Mouse (Mus musculus): ENCODE results near the gene Igfbp4. TPM values are rescaled to one million over a fixed set of nuclear protein-coding genes. Genes with fewer than 3 reads are reported as not detected.

The Igfbp4 gene
- polyA plus RNA-seq, 1 experiment from 2014 or later = 151 TPM

GRCm38 (mm10) chr11:99101693-99102092 lies 60.6 kb downstream of the Igfbp4 start:
- H3K4me2 ChIP-seq = no peak overlapping the region
- no peaks in the 10 kb centered on the region for H3K36me3 ChIP-seq
- no peak for ATAC-seq (ENCODE audit: low FRiP score)
- H3K9ac ChIP-seq (replicated peaks) = no peak overlapping the region
- no peak overlapping the region for H3K27ac ChIP-seq (replicated peaks)
- 89% methylated on average over 8 of the region's 8 CpGs for WGBS
- peaks cover 4% of the 10 kb centered on the region; the same call in 1 of the 2 replicates for H3K4me1 ChIP-seq
- no peaks in the 10 kb centered on the region for H3K9me3 ChIP-seq (replicated peaks)
- H3K4me3 ChIP-seq (replicated peaks) = no peak overlapping the region
- H3K27me3 ChIP-seq (replicated peaks) = no peaks in the 10 kb centered on the region

- 93% methylated on average over 9 of the region's 9 CpGs for WGBS
- Histone ChIP-seq H3K9me3 (replicated peaks) (no peaks in the 10 kb centered on the region), H3K4me2 (no peak overlapping the region), H3K27ac (replicated peaks) (no peak overlapping the region), H3K27me3 (replicated peaks) (no peaks in the 10 kb centered on the region), H3K4me3 (replicated peaks) (no peak overlapping the region), H3K9ac (replicated peaks) (no peak overlapping the region), H3K4me1 (peaks cover 8% of the 10 kb centered on the region), H3K36me3 (no peaks in the 10 kb centered on the region)
- no peak for ATAC-seq (ENCODE audit: low FRiP score)
Observed at GRCm38 (mm10) chr11:99102575-99103270, 61.7 kb downstream of the Igfbp4 start.

Other genes starting within 250 kb of the Igfbp4 start
- gene Msl1, start 245.7 kb upstream of the Igfbp4 start, polyA plus RNA-seq (2015; fragmentation: Nextera tagmentation; extraction: Ambion mirVana) = 27.5 and 30.1 TPM in 2 replicates
- 44.3 and 46.8 TPM in 2 replicates for gene Casc3, start 236.3 kb upstream of the Igfbp4 start, polyA plus RNA-seq (2015; fragmentation: Nextera tagmentation; extraction: Ambion mirVana)
- gene Rapgefl1, start 204.5 kb upstream of the Igfbp4 start, polyA plus RNA-seq (2015; fragmentation: Nextera tagmentation; extraction: Ambion mirVana) = 12.5 and 13.7 TPM in 2 replicates
- gene Wipf2, start 177.6 kb upstream of the Igfbp4 start, polyA plus RNA-seq (2015; fragmentation: Nextera tagmentation; extraction: Ambion mirVana) = 3.9 and 4.8 TPM in 2 replicates
- gene Cdc6, start 133.4 kb upstream of the Igfbp4 start, polyA plus RNA-seq (2015; fragmentation: Nextera tagmentation; extraction: Ambion mirVana) = 3.8 and 12.0 TPM in 2 replicates
- 17.3 and 19.9 TPM in 2 replicates for gene Rara, start 113.4 kb upstream of the Igfbp4 start, polyA plus RNA-seq (2015; fragmentation: Nextera tagmentation; extraction: Ambion mirVana)
- 2.2 and 3.0 TPM in 2 replicates for gene Gjd3, start 58.2 kb upstream of the Igfbp4 start, polyA plus RNA-seq (2015; fragmentation: Nextera tagmentation; extraction: Ambion mirVana)
- 25.8 and 71.2 TPM in 2 replicates for gene Top2a, start 17.1 kb upstream of the Igfbp4 start, polyA plus RNA-seq (2015; fragmentation: Nextera tagmentation; extraction: Ambion mirVana)
- 0.09 and 0.22 TPM in 2 replicates for gene Tns4, start 48.1 kb downstream of the Igfbp4 start, polyA plus RNA-seq (2015; fragmentation: Nextera tagmentation; extraction: Ambion mirVana)
- 0.52 TPM in 1 of 2 replicates, not detected in the other for gene Ccr7, start 113.8 kb downstream of the Igfbp4 start, polyA plus RNA-seq (2015; fragmentation: Nextera tagmentation; extraction: Ambion mirVana)
- gene Smarce1, start 189.8 kb downstream of the Igfbp4 start, polyA plus RNA-seq (2015; fragmentation: Nextera tagmentation; extraction: Ambion mirVana) = 221 and 227 TPM in 2 replicates
- 11.9 and 12.7 TPM in 2 replicates for gene Krt222, start 202.8 kb downstream of the Igfbp4 start, polyA plus RNA-seq (2015; fragmentation: Nextera tagmentation; extraction: Ambion mirVana)
- not detected in 2 replicates for gene Krt24, start 244.0 kb downstream of the Igfbp4 start, polyA plus RNA-seq (2015; fragmentation: Nextera tagmentation; extraction: Ambion mirVana)

Measured in neural tube, embryonic 15.5 days (tissue).